Mouse (Mus musculus): ENCODE results near the gene Mlf1.

The Mlf1 gene

GRCm38 (mm10) chr3:67447143-67447542, 73.2 kb downstream of the Mlf1 start:
- DNase-seq (ENCODE audit: low read depth, low spot score): no peak

All from forelimb bud, embryonic 11.5 days (tissue).